Mouse (Mus musculus) yolk sac, embryonic 10.5 days (tissue): ENCODE data around the gene Tgfb1i1.
A peak's percentile ranks its signal among the peaks of the same experiment; 100 is the strongest.

Source experiments
- DNase-seq: peaks from one replicate; pipeline ENCODE4 v3.0.0-alpha.2; 2017; ENCODE audit warnings: low spot score

Gene Tgfb1i1

DNA sequence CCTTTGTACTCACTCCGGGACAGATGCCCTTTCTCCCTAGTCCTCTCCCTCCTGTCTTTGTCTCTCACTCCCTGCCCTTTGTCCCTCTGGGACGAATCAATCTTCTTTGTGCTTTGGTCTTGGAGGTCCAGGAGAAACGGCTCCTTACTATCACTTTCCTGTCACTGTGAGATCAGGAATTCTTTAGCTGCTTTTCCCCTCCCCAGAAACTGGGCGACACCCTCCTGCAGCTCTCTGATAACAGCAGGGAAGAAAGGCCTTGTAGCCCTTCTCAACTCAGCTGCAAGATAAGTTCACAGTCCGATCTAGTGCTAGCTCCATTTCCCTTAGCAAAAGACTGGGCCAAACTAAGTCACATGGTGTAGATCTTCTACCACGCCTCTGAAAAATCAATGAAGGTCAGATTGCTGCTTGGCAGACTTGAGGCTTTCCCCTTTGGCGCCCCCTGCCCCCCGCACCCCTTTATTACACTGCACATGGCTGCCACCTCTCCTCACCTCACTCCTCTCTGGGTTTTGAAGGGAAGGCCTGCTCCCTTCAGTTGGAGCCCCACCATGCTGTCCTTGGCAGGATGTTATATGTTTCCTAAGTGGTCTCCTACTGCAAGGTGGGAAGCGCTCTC, 42.4 kb downstream of the Tgfb1i1 start:
- DNase-seq: peak; percentile 66

DNA sequence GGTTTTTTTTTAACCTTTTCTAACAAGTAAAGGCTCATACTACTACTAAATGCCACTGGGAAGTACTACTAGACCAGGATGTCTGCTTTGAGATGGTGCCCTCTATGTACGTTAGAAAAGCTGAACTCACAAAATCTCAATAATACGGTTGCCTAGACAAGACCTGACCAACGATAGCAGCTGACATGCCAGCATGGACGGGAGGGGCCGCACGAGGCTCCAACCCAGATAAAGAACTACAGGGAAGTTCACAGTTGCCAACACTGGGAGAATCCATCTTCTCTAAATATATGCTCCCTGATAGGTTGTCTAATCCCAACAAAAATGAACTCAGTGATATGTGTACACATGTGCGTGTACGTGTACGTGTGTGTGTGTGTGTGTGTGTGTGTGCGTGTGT, 48.2 kb downstream of the Tgfb1i1 start:
- no peak for DNase-seq

DNA sequence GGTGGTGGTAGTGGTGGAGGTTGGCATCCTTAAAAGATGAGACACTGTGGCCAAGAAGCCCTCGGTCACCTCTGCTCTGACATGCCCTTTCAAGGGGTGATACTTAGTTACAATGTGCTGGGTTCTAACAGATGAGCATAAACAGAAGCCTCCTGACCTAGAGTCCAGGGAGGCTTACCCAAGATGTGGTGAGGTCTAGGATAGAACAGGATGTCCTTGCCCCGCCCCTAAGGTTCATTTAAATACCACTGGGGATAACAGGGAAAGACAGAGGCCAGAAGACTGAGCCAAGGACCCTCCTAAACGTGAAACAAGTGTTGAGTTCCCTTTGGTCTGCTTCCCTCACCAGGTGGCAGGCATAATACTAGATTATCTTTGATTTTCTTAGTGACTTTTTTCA, 49.9 kb downstream of the Tgfb1i1 start:
- DNase-seq: no peak

DNA sequence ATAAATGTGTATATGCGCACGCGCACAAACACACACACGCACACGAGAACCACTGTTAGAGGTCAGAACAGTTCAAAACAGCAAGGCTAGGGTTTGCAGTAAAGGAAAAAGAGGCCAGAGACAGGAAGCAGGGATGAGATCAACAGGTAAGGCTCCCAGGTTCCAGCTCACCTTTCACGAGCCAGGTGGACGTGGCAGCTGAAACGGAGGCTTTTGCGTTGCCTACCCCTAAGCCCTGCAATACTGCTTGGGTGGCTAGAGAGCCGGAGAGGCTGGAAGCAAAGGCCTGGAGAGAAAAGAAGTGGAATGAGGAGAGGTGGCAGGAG, 50.6 kb downstream of the Tgfb1i1 start:
- DNase-seq: no peak

DNA sequence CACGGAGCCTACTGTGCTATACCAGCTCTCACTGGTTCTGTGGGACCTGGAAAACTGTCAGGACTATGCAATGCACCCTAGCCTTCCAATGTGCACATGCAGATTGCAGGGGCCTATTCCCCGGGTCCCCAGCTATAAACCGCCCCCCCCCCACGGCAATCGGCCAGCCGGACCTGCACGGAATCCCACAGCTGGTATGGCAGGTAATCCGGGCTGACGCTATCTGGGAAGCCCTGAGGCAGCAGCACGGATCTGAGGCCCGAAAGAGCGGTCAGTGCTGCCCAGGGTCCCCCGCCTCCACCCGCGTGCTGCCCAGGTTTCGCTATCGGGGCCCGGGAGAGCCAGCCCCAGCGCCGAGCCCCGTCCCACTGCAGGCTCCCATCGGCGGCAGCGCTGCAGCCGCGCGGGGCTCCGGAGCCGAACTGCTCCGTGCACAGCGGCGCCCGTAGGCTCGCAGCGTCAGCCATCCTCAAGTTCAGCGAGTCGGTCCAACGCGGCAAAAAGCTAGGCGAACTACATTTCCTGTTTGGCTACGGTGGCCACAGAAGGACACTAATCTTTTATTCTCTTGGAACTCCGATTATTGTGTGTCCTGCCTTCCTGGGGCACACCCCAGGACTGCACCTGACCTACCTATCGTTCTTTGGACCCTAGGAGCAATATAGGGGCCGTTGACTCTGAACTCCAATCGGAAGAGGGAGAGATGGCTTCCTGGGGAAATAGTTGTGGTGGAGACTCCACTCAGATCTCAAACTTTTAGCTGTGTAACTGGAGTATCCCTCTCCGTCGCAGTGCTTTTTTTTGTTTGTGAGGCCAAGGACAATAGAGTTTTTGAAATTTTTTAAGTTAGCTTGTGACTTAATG, 51.2 kb downstream of the Tgfb1i1 start, which contains the start of gene BC017158:
TSS of gene BC017158 (minus strand) at position 554 of the 864 bp plus-strand sequence.
- peak; percentile 82 for DNase-seq

DNA sequence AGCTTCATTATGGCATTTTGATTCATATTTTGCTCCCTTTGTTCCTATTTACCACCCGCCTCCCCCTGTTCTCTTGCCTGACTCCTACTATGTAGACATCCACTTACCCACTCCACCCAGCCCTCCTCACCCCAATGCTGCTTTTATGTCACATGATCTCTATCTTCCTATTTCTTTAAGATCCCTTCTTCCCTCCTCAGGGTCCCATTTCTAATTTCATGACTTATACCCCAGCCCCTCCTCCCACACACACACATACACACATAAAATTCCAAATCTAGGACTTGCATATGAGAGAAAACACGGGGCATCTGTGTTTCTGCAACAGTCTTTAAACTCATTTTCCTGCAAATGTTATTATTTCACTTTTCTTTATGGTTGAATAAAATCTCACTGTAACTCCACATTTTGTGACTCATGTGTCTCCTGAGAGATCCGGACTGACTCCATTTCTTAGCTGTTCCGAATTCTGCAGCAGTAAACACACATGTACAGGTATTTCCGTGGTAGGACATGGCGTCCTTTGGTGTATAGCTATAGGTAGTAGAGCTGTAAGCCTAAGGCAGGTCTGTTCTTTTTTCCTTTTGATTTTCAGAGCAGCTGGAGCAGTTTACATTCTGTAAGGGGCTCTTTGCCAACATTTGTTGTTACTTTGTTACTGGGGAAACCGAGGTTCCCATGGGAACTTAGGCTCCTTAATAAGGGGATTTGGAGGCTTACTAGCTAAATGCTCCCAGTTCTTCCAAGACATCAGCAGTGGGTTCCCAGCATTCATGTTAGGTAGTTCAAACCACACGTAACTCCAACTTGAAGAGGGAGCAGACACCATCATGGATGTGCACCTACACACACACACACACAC, 52.1 kb downstream of the Tgfb1i1 start:
- DNase-seq: no peak

DNA sequence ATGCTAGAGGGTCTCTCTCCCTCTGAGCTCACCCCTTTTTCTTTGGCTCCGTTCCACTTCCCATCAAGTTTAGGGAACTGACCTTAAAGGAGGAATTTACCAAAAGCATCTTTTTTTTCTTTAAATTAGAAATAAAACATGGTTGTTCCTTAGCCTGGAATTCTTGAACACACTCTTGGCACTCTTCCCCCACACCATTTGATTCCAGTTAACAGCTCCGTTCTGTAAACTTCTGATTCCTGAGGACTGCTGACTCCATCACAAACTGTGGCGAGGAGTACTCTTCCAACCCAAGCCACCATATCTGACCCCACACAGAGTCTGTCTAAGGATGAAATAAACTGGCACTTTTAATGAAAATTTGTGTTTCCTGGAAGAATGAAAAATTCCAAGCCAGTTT, 54.3 kb downstream of the Tgfb1i1 start:
- no peak for DNase-seq

DNA sequence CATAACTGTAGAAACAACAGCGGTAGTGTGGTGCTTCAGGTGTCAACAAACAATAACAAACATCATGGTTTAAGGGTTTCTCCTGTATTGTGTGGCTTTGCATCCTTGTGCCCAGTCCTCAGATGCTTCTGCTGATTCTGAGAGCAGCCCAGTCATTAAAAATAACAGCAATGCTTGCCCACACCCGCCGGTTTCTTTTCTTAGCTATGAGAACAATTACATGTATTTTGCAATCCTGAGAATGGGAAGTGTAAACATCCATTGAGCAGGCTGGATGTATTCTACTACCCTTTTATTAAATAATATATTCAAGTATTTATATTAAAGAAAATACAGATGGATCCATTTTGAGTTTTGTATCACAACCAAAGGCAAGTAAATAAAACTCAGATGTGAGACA, 55.5 kb downstream of the Tgfb1i1 start:
- DNase-seq: no peak

DNA sequence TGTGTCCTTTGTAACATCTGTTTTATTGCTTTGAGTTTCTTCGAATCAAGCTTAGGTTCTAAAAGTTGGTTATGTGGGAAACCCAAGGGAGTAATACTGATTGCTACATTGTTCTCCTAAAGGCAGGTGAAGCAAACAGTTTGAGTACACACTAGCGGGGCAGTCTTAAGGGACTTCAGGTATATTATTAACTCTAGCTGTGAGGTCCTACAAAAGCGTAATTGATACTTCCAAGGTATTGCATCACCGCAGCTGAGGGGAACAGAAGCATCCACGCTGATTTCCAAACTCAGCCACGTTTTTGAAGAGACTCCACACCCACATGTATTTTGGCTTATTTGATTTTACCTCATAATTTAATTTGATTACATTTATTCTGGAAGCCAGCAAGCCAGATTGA, 57.6 kb downstream of the Tgfb1i1 start:
- DNase-seq: no peak

DNA sequence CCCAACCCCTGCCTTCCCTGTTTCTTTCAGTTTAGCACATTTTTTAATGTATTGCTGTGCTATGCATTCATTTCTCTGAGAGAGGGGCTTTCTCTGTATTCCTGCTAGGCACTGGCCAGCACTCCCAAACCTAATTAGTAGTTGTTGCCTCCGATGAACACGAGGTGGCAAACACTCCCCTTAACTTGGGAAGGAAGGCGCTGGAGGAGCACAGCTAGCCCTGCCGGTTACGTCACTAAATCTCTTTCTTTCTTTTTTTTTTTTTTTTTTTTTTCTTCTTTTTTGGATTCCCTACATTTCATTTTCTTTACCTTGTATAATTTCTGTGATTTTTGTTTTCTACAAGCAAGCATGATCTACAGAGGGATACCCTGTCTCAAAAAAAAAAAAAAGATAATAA, 58.3 kb downstream of the Tgfb1i1 start:
- DNase-seq: no peak
